ENCODE assay signal across 8 mouse cellular contexts in the genomic region with DNA sequence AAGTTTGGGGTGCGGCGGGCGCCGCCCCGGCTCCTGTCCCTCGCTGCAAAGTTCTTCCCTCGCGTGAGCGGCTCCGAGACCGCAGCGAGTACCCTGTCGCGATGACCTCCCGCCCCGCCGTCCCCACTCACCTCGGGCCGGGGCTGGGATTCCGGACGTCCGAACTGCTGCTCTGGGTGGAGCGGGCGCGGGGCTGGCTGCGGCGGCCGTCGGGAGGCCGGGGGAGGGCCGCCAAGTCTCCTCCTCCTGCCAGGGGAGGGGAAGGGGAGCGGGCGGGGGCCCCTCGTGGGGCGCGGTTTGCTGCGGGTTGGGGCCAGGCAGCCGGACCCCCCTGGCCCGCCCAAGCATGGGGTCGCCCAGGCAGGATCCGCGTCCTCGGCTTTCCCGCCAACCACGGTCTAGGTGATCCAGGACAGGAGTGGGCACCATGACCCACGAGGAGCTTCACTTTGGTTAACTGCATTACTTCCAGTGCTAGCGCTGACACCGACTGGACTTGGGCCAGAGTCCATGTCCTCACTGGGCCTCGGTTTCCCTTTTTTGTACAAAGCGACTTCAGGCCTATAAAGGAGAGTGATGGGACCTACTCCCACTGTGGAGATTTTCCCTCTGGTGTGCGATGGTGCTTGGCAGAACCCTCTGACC. TPM values are rescaled to one million over a fixed set of nuclear protein-coding genes. Genes with fewer than 3 reads are reported as not detected.
DNase-seq lines count a peak whose midpoint lies in the region; ATAC-seq and TF ChIP-seq lines count a peak whose summit lies in the region.

A gene (minus strand): TSS at position 248 of the 645 bp plus-strand sequence.

- no peaks in the 10 kb centered on the region for H3K36me3 ChIP-seq in kidney, adult 2 months (ENCODE audit: control insufficient read depth, insufficient read depth, low read length)
- no peaks in the 10 kb centered on the region for H3K36me3 ChIP-seq in embryonic facial prominence, embryonic 11.5 days (replicated peaks; ENCODE audit: control insufficient read depth, insufficient read depth, low read depth, low read length)
- H3K36me3 ChIP-seq in heart, embryonic 15.5 days, result no peaks in the 10 kb centered on the region
- H3K36me3 ChIP-seq in limb, embryonic 10.5 days, result peaks cover 2% of the 10 kb centered on the region; the same call in 1 of the 2 replicates
- H3K36me3 ChIP-seq in midbrain, embryonic 13.5 days, result no peaks in the 10 kb centered on the region

- no peak for TF ChIP-seq CTCF in kidney, adult 2 months (conservative IDR thresholded peaks at IDR 0.05; ENCODE audit: insufficient read depth, insufficient read length, low read depth, low read length)

- H3K9ac ChIP-seq in embryonic facial prominence, embryonic 11.5 days (replicated peaks; ENCODE audit: low read length), result peak within 1 kb of the TSS; percentile 89
- peak within 1 kb of the TSS; percentile 71 for H3K9ac ChIP-seq in heart, embryonic 15.5 days
- H3K9ac ChIP-seq in midbrain, embryonic 13.5 days (replicated peaks), result peak within 1 kb of the TSS; percentile 67

- peak within 1 kb of the TSS; percentile 73 for H3K4me3 ChIP-seq in kidney, adult 2 months (ENCODE audit: insufficient read depth, low read depth, low read length)
- H3K4me3 ChIP-seq in embryonic facial prominence, embryonic 11.5 days (ENCODE audit: low read depth, low read length), result peak within 1 kb of the TSS; percentile 68
- peak within 1 kb of the TSS; percentile 79 for H3K4me3 ChIP-seq in heart, embryonic 15.5 days
- peak within 1 kb of the TSS; percentile 96 for H3K4me3 ChIP-seq in limb, embryonic 10.5 days
- peak within 1 kb of the TSS; percentile 56 for H3K4me3 ChIP-seq in midbrain, embryonic 13.5 days (replicated peaks)

- ATAC-seq in embryonic facial prominence, embryonic 11.5 days (replicated peaks; ENCODE audit: insufficient number of reproducible peaks, low FRiP score, low TSS enrichment, low read depth), result peak; percentile 24
- ATAC-seq in heart, embryonic 15.5 days (replicated peaks; ENCODE audit: insufficient number of reproducible peaks, insufficient read depth, low FRiP score, low read depth), result peak; percentile 72
- peak; percentile 48 for ATAC-seq in midbrain, embryonic 13.5 days

- DNase-seq in kidney, adult 2 months, result peak; percentile 55
- no peak for DNase-seq in kidney, adult 11 months
- DNase-seq in embryonic facial prominence, embryonic 11.5 days (ENCODE audit: low spot score), result peak; percentile 58
- peak; percentile 81 for DNase-seq in limb, embryonic 10.5 days (ENCODE audit: low spot score)
- DNase-seq in urinary bladder, postnatal 36 days (ENCODE audit: low spot score in 2 of 2), result peak; percentile 36 to 54
- DNase-seq in layer of hippocampus, postnatal 25 days (ENCODE audit: extremely low spot score in 1 of 2, low spot score in 1 of 2), result no peak

- H3K4me1 ChIP-seq in kidney, adult 2 months (ENCODE audit: control insufficient read depth, insufficient read depth, low read length), result peaks cover 7% of the 10 kb centered on the region
- H3K4me1 ChIP-seq in embryonic facial prominence, embryonic 11.5 days (ENCODE audit: control insufficient read depth, insufficient read depth, low read length), result peaks cover 2% of the 10 kb centered on the region
- peaks cover 60% of the 10 kb centered on the region for H3K4me1 ChIP-seq in heart, embryonic 15.5 days (replicated peaks)
- peaks cover 61% of the 10 kb centered on the region for H3K4me1 ChIP-seq in limb, embryonic 10.5 days
- H3K4me1 ChIP-seq in midbrain, embryonic 13.5 days (replicated peaks), result peaks cover 28% of the 10 kb centered on the region

- no peaks in the 10 kb centered on the region for H3K9me3 ChIP-seq in embryonic facial prominence, embryonic 11.5 days (replicated peaks; ENCODE audit: control insufficient read depth, low read length)
- no peaks in the 10 kb centered on the region for H3K9me3 ChIP-seq in heart, embryonic 15.5 days (replicated peaks)
- H3K9me3 ChIP-seq in limb, embryonic 10.5 days (replicated peaks), result no peaks in the 10 kb centered on the region
- no peaks in the 10 kb centered on the region for H3K9me3 ChIP-seq in midbrain, embryonic 13.5 days

- TF ChIP-seq POLR2A in kidney, adult 2 months (IDR thresholded peaks at IDR 0.05; ENCODE audit: low read depth, low read length), result no peak

- 5% methylated on average over 50 of the region's 51 CpGs for WGBS in kidney, adult 2 months
- WGBS in embryonic facial prominence, embryonic 11.5 days, result 4% methylated on average over 48 of the region's 51 CpGs
- WGBS in heart, embryonic 15.5 days, result 2% methylated on average over 51 of the region's 51 CpGs
- 3% methylated on average over 51 of the region's 51 CpGs for WGBS in limb, embryonic 10.5 days
- WGBS in midbrain, embryonic 13.5 days, result 3% methylated on average over 37 of the region's 51 CpGs

- H3K27ac ChIP-seq in kidney, adult 2 months (ENCODE audit: insufficient read depth, low read depth, low read length), result peak within 1 kb of the TSS; percentile 66
- peak within 1 kb of the TSS; percentile 68 for H3K27ac ChIP-seq in embryonic facial prominence, embryonic 11.5 days (replicated peaks; ENCODE audit: low read depth, low read length)
- H3K27ac ChIP-seq in heart, embryonic 15.5 days, result peak within 1 kb of the TSS; percentile 80
- H3K27ac ChIP-seq in limb, embryonic 10.5 days, result peak within 1 kb of the TSS; percentile 99
- H3K27ac ChIP-seq in midbrain, embryonic 13.5 days, result no peak within 1 kb of the TSS

- H3K4me2 ChIP-seq in embryonic facial prominence, embryonic 11.5 days (ENCODE audit: low read depth, low read length), result peak within 1 kb of the TSS; percentile 88
- H3K4me2 ChIP-seq in heart, embryonic 15.5 days, result peak within 1 kb of the TSS; percentile 93
- peak within 1 kb of the TSS; percentile 79 for H3K4me2 ChIP-seq in midbrain, embryonic 13.5 days (replicated peaks)

- H3K27me3 ChIP-seq in kidney, adult 2 months (replicated peaks; ENCODE audit: control insufficient read depth, insufficient read depth, low read length), result no peaks in the 10 kb centered on the region
- H3K27me3 ChIP-seq in embryonic facial prominence, embryonic 11.5 days (ENCODE audit: control insufficient read depth, insufficient read depth, low read length), result peaks cover 2% of the 10 kb centered on the region; the same call in 1 of the 2 replicates
- H3K27me3 ChIP-seq in heart, embryonic 15.5 days, result no peaks in the 10 kb centered on the region
- H3K27me3 ChIP-seq in limb, embryonic 10.5 days (ENCODE audit: low read depth, poor library complexity, severe bottlenecking), result peaks cover 11% of the 10 kb centered on the region
- peaks cover 61% of the 10 kb centered on the region for H3K27me3 ChIP-seq in midbrain, embryonic 13.5 days

RNA-seq across cellular contexts. Expression of the gene that starts here (rescaled TPM):
- 5.7 and 6.8 TPM in 2 replicates for polyA plus RNA-seq in kidney, adult 2 months (2012; rRNA removed)
- polyA plus RNA-seq in embryonic facial prominence, embryonic 11.5 days (2014; fragmentation: Nextera tagmentation; extraction: Ambion mirVana), result 28.1 and 30.3 TPM in 2 replicates
- 18.6 and 25.1 TPM in 2 replicates for polyA plus RNA-seq in heart, embryonic 15.5 days (2015; fragmentation: Nextera tagmentation; extraction: Ambion mirVana)
- polyA plus RNA-seq in limb, embryonic 10.5 days (2016; fragmentation: Nextera tagmentation; extraction: Ambion mirVana), result 27.0 and 32.3 TPM in 2 replicates
- 4.0 and 6.0 TPM in 2 replicates for polyA plus RNA-seq in midbrain, embryonic 13.5 days (2015; fragmentation: Nextera tagmentation; extraction: Ambion mirVana)
- total RNA-seq in layer of hippocampus, postnatal 25 days (2021), result 1 to 10 TPM; 2.0 to 2.3 TPM

Comparison
In these comparisons a context has a peak if more than half of its experiments do, and no peak if none do; other contexts are left out.
1. DNase-seq: peak in kidney, adult 2 months (single experiment), embryonic facial prominence, embryonic 11.5 days (single experiment), limb, embryonic 10.5 days (single experiment) and urinary bladder, postnatal 36 days (2 of 2); none in kidney, adult 11 months (single experiment) and layer of hippocampus, postnatal 25 days (0 of 2).
2. Peak in every context shown above with its lines, with median percentiles within 50 percentile points of each other: H3K4me3 ChIP-seq, ATAC-seq, H3K4me2 ChIP-seq and H3K9ac ChIP-seq.